Mouse (Mus musculus): ENCODE data around the gene Ikzf5.

DNA sequence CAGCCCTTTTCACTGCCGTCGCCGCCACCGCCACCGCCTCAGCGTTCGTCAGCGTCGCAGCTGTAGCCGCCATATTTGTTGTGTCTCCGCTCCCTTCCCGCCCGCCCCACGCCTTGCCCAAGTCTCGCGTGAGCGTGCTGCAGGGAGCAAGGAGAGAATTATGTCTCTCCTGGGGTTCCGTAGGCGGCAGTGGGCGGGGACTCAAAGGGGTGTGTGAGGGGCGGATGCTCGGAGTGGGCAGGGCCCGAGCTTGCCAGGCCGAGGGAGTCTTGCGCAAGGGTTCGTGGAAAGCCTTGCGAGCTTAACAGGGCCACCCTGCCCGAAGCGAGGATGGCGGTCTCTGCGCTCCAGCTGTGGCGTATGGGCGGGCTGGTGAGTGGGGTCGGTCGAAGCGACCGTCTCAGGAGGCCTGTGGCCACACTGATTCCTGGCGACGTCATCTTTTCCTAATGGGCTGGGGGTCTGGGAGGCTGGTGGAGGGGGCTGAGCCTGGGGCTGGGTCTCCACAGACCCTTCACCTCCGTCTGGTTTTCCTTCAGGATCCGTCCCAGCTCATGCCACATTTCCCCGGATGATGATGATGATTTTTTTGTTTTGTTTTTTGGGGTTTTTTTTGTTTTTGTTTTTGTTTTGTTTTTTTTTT, at the start of gene Ikzf5, which contains the start of gene Acadsb:
- no peak for TF ChIP-seq MAX (IDR thresholded peaks at IDR 0.05; ENCODE audit: low read depth)
- peak; percentile 81 for TF ChIP-seq POLR2A (IDR thresholded peaks at IDR 0.05; ENCODE audit: insufficient read length, low read depth)
